Mouse (Mus musculus) forebrain, postnatal 0 days (tissue): ENCODE data around the gene Zfp592. TPM values are rescaled to one million over a fixed set of nuclear protein-coding genes. Genes with fewer than 3 reads are reported as not detected.

Experiments used
- ATAC-seq: fragments of 200-750 bp; cut with Nextera tagmentation; 2 replicates; pipeline ENCODE4 v1.8.0; 2017; ENCODE audit warnings: mild to moderate bottlenecking, moderate library complexity
- DNase-seq: peaks from one replicate; pipeline ENCODE4 v3.0.0-alpha.2; 2015
- H3K27ac ChIP-seq: fragments of 300-500 bp; sonication (generic); 2 replicates; pipeline ENCODE4 v1.5.1; 2014; ENCODE audit warnings: low read depth, mild to moderate bottlenecking, antibody characterized with exemption, low read length, moderate library complexity, mixed read lengths
- H3K27me3 ChIP-seq: fragments of 300-500 bp; sonication (generic); 2 replicates; pipeline ENCODE4 v1.6.1; 2014; ENCODE audit warnings: mild to moderate bottlenecking, low read length, mixed read lengths; ENCODE audit not compliant: insufficient read depth
- H3K36me3 ChIP-seq: fragments of 300-500 bp; sonication (generic); 2 replicates; pipeline ENCODE4 v1.6.1; 2014; ENCODE audit warnings: mild to moderate bottlenecking, moderate library complexity; ENCODE audit not compliant: insufficient read depth
- H3K4me1 ChIP-seq: fragments of 300-500 bp; sonication (generic); 2 replicates; pipeline ENCODE4 v1.6.1; 2014; ENCODE audit warnings: antibody characterized with exemption; ENCODE audit not compliant: insufficient read depth
- H3K4me2 ChIP-seq: fragments of 300-500 bp; sonication (generic); 2 replicates; pipeline ENCODE4 v1.6.1; 2014; ENCODE audit warnings: low read depth, mild to moderate bottlenecking, moderate library complexity
- H3K4me3 ChIP-seq: fragments of 300-500 bp; sonication (generic); 2 replicates; pipeline ENCODE4 v1.5.1; 2014; ENCODE audit warnings: low read depth, low read length, mixed read lengths
- H3K9ac ChIP-seq: fragments of 300-500 bp; sonication (generic); 2 replicates; pipeline ENCODE4 v1.6.1; 2014; ENCODE audit warnings: mild to moderate bottlenecking
- H3K9me3 ChIP-seq: fragments of 300-500 bp; sonication (generic); 2 replicates; pipeline ENCODE4 v1.6.1; 2016; ENCODE audit warnings: low read length
- CTCF ChIP-seq: sonication (generic); IDR thresholded peaks from 2 replicates; pipeline ENCODE4 v1.5.1; 2016; ENCODE audit warnings: antibody characterized with exemption, control low read depth, low read depth
- WGBS: fragments of 180-500 bp; shearing (Covaris S2); extraction: QIAGEN DNeasy Blood & Tissue Kit; methylation state at CpG from one replicate; pipeline ENCODE4 v1.1.7; 2014; 5-methylcytosine and 5-hydroxymethylcytosine counted together
- polyA plus RNA-seq: library from polyadenylated mRNA; unstranded; fragments of >200 nt; fragmentation: Nextera tagmentation; extraction: Ambion mirVana; gene quantifications from 2 replicates; pipeline ENCODE4 v1.2.1, GENCODE M21; 2015
- total RNA-seq: library from RNA; depleted of rRNA; stranded (reverse); fragments of >200 nt; gene quantifications from 2 replicates; pipeline ENCODE4 v1.2.3, GENCODE M21; 2014; rRNA removed

Gene Zfp592
- total and polyA plus RNA-seq, 2 experiments from 2014 or later: 5.2 to 22.1 TPM

DNA sequence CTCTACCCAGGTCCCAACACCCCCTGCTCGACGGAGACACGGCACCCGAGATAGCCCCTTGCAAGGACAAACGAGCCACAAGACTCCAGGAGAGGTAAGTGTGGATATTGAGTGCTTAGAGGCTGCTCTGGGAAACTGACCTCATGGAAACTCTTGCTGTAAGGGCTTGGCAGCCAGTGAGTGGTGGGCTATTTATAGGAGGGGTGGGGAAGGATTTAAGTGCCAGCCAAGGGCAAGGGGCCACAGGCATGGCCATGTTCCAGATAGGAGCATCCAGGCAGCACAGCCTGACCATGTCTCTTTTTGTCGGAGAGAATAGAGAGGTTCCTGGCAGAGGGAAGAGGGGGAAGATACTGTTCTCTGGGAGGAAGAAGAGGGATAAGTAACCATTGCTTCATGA, 85.3 kb downstream of the Zfp592 start:
- WGBS: 87% methylated on average over 6 of the region's 6 CpGs
- DNase-seq: no peak
- Histone ChIP-seq H3K27me3 (no peaks in the 10 kb centered on the region), H3K9me3 (no peaks in the 10 kb centered on the region), H3K36me3 (no peaks in the 10 kb centered on the region), H3K27ac (no peak overlapping the region), H3K4me1 (no peaks in the 10 kb centered on the region), H3K4me3 (no peak overlapping the region), H3K4me2 (no peak overlapping the region), H3K9ac (no peak overlapping the region)
- no peak for TF ChIP-seq CTCF
- ATAC-seq: no peak

DNA sequence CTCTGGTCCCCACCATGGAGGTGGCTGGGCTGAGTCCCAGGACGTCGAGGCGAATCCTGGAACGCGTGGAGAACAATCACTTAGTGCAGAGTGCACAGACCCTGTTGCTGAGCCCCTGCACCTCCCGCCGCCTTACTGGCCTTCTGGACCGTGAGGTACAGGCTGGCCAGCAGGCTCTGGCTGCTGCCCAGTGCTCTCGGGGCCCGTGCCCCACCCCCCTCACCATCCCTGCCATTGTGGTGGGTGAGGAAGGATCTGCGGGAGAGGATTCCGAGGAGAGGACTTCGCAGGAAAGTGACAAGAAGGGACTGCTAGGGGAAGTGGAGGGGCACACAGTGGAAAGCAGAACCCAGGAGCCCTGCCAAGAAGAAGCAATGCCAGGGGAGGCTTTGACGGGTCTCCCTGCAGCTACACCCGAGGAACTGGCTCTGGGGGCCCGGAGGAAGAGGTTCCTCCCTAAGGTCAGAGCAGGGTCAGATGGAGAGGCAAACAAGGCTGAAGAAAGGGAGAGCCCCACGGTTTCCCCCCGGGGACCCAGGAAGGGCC, 100.0 kb downstream of the Zfp592 start:
- 54% methylated on average over 18 of the region's 18 CpGs for WGBS

DNA sequence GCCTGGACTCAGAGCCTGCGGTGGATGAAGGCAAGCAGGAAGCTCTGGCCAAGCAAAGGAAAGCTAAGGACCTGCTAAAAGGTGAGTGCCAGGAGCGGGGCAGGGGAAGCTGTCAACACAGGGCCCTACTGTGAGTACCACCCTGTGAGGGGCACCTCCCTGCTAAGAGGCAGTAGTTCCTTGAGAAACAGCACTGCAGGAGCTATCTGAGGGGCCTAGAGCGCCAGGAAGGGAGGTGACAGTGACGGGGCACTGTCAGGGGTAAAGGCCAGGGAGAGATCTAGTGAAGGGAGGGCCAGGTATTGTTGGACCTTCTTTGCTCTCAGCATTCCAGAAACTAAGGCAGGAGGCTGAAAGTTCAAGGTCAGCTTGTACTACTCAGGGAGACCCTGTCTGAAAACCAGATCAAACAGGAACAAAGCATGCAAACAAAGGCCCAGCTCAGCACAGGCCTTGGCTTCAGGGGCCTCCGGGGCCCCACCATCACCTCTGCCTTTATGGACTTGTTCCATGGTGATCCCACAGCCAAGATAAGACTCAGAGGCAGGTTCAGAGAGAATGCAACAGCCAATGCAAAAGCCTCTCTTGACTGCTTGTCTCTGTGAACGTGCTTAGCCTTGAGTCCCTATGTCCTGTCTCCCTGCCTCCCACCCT, 100.8 kb downstream of the Zfp592 start:
- H3K36me3 ChIP-seq: no peaks in the 10 kb centered on the region
- no peak overlapping the region for H3K27ac ChIP-seq
- no peaks in the 10 kb centered on the region for H3K9me3 ChIP-seq
- no peak for DNase-seq
- WGBS: 82% methylated on average over 6 of the region's 6 CpGs
- H3K4me3 ChIP-seq: no peak overlapping the region
- no peak overlapping the region for H3K9ac ChIP-seq
- TF ChIP-seq CTCF: no peak
- ATAC-seq: no peak
- no peaks in the 10 kb centered on the region for H3K27me3 ChIP-seq
- H3K4me1 ChIP-seq: no peaks in the 10 kb centered on the region
- no peak overlapping the region for H3K4me2 ChIP-seq

More for the DNA sequence above, 100.0 kb downstream of the Zfp592 start:
- DNase-seq: no peak
- H3K27me3 ChIP-seq: no peaks in the 10 kb centered on the region
- H3K36me3 ChIP-seq: no peaks in the 10 kb centered on the region
- H3K4me3 ChIP-seq: no peak overlapping the region
- H3K9me3 ChIP-seq: no peaks in the 10 kb centered on the region
- TF ChIP-seq CTCF: no peak
- H3K9ac ChIP-seq: no peak overlapping the region
- no peak overlapping the region for H3K4me2 ChIP-seq
- H3K4me1 ChIP-seq: no peaks in the 10 kb centered on the region
- ATAC-seq: no peak
- H3K27ac ChIP-seq: no peak overlapping the region

Other genes with a start within 250 kb of the Zfp592 start
- 30.1 and 35.9 TPM in 2 replicates for gene Iqgap1, start 167.7 kb upstream of the Zfp592 start, total RNA-seq
- 8.6 and 11.5 TPM in 2 replicates for gene Iqgap1, start 167.7 kb upstream of the Zfp592 start, polyA plus RNA-seq
- gene Zscan2, start 132.8 kb upstream of the Zfp592 start, total RNA-seq: 29.1 and 38.3 TPM in 2 replicates
- gene Zscan2, start 132.8 kb upstream of the Zfp592 start, polyA plus RNA-seq: 1.6 and 3.3 TPM in 2 replicates
- 48.4 and 54.0 TPM in 2 replicates for gene Wdr73, start 92.4 kb upstream of the Zfp592 start, total RNA-seq
- gene Wdr73, start 92.4 kb upstream of the Zfp592 start, polyA plus RNA-seq: 38.6 and 41.2 TPM in 2 replicates
- 8.6 and 13.5 TPM in 2 replicates for gene Nmb, start 88.6 kb upstream of the Zfp592 start, total RNA-seq
- 10.9 and 13.9 TPM in 2 replicates for gene Nmb, start 88.6 kb upstream of the Zfp592 start, polyA plus RNA-seq
- 64.6 and 72.5 TPM in 2 replicates for gene Sec11a, start 45.9 kb upstream of the Zfp592 start, total RNA-seq
- gene Sec11a, start 45.9 kb upstream of the Zfp592 start, polyA plus RNA-seq: 133 and 140 TPM in 2 replicates
- 0.43 TPM in 1 of 2 replicates, not detected in the other for gene Alpk3, start 63.9 kb downstream of the Zfp592 start, total RNA-seq
- 0.04 and 0.07 TPM in 2 replicates for gene Alpk3, start 63.9 kb downstream of the Zfp592 start, polyA plus RNA-seq
- 0.48 TPM in 1 of 2 replicates, not detected in the other for gene Slc28a1, start 121.1 kb downstream of the Zfp592 start, total RNA-seq
- gene Slc28a1, start 121.1 kb downstream of the Zfp592 start, polyA plus RNA-seq: 0.12 TPM in 1 of 2 replicates, not detected in the other
- gene Pde8a, start 219.9 kb downstream of the Zfp592 start, total RNA-seq: 2.3 and 2.7 TPM in 2 replicates
- 1.0 and 1.1 TPM in 2 replicates for gene Pde8a, start 219.9 kb downstream of the Zfp592 start, polyA plus RNA-seq